Mouse (Mus musculus): ENCODE results near the gene Trim30b. TPM values are rescaled to one million over a fixed set of nuclear protein-coding genes. Genes with fewer than 3 reads are reported as not detected.

Gene Trim30b
- polyA plus RNA-seq (2012; rRNA removed): 0.09 TPM in 1 of 2 replicates, not detected in the other

DNA sequence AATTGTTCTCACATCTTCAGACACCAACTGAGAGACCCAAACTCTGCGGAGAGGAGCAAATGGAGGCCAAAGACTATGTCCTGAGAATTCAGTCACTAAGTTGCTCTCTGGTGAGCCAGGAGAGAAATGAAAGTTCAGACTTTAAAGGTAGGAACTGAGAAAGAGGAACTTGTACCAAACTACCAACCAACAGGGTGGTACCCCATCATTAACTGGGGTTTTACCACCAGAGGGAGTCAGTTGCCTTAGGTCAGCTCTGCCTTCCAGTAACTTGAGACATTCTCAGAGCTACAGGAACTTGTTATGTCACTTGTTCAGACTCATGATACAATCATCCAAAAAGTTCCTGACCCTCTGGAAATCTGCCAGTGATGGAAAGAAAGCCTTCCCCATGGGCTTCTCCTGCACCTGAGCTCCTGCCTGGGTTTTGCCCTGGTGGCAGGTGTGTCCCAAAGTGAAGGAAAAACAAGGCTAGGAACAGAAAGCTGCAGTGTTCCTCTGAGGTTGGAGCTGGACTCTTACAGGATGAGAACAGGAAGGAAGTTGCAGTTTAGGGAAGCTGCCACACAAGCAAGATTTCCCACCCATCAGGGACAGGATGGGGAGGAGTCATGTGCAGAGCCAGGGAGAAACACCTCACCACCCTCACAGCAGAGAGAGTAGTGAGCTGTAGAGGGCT, at the start of gene Trim30b:
Gene Trim30b (minus strand): TSS at position 149 of the 679 bp plus-strand sequence.
- H3K27me3 ChIP-seq (ENCODE audit: control insufficient read depth, insufficient read depth, low read length): no peaks in the 10 kb centered on the region
- WGBS: 74% methylated on average over 1 of the region's 1 CpGs
- H3K4me1 ChIP-seq (ENCODE audit: control insufficient read depth, insufficient read depth, insufficient read length, low read length): no peaks in the 10 kb centered on the region
- H3K4me3 ChIP-seq (ENCODE audit: low read depth, low read length): no peak within 1 kb of the TSS
- 0 out of 2 replicates have a peak within 1 kb of the TSS, but pooled peaks have one; percentile 15 for H3K27ac ChIP-seq (ENCODE audit: insufficient read depth, low read depth, low read length)
- no peaks in the 10 kb centered on the region for H3K36me3 ChIP-seq (ENCODE audit: control insufficient read depth, insufficient read depth, low read length)
- no peak for TF ChIP-seq CTCF (IDR thresholded peaks at IDR 0.05; ENCODE audit: extremely low read depth, insufficient read length, insufficient replicate concordance, low read depth, low read length)

DNA sequence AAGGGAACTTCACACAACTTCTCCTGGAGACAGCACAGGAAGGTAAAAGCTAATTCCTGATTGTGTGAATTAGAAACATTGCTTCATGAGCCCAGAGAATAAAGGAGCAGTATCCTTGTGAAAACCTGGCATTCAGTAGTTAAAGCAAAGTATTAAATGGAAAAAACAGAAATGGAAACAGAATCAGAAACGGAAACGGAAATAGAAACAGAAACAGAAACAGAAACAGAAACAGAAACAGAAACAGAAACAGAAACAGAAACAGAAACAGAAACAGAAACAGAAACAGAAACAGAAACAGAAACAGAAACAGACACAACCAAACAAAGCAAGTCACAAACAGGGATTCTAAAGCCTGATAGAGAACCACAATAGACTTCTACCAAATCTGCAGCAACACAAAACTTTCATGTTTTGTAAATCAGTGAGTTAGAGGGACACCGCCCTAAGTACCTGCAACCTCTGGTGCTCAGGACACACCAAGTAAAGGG, 34.8 kb upstream of the Trim30b start:
- Histone ChIP-seq H3K27me3 (ENCODE audit: control insufficient read depth, insufficient read depth, low read length) (no peaks in the 10 kb centered on the region), H3K4me1 (ENCODE audit: control insufficient read depth, insufficient read depth, insufficient read length, low read length) (no peaks in the 10 kb centered on the region), H3K4me3 (ENCODE audit: low read depth, low read length) (no peak overlapping the region), H3K36me3 (ENCODE audit: control insufficient read depth, insufficient read depth, low read length) (no peaks in the 10 kb centered on the region), H3K27ac (ENCODE audit: insufficient read depth, low read depth, low read length) (no peak overlapping the region)
- WGBS: 93% methylated on average over 3 of the region's 3 CpGs
- TF ChIP-seq CTCF (IDR thresholded peaks at IDR 0.05; ENCODE audit: extremely low read depth, insufficient read length, insufficient replicate concordance, low read depth, low read length) (no peak), POLR2A (IDR thresholded peaks at IDR 0.05; ENCODE audit: low read depth, low read length) (no peak)

DNA sequence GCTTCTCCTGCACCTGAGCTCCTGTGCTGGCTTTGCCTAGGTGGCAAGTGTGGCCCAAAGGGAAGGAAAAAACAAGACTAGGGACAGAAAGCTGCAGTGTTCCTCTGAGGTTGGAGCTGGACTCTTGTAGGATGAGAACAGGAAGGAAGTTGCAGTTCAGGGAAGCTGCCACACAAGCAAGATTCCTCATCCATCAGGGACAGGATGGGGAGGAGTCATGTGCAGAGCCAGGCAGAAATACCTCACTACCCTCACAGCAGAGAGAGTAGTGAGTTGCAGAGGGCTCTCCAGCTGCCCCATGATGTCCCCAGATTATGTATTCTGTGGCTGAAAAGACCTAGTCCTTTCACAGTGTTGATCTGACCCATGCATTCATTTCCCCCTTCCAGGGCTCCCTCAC, 31.5 kb upstream of the Trim30b start:
- H3K27ac ChIP-seq (ENCODE audit: insufficient read depth, low read depth, low read length): no peak overlapping the region

DNA sequence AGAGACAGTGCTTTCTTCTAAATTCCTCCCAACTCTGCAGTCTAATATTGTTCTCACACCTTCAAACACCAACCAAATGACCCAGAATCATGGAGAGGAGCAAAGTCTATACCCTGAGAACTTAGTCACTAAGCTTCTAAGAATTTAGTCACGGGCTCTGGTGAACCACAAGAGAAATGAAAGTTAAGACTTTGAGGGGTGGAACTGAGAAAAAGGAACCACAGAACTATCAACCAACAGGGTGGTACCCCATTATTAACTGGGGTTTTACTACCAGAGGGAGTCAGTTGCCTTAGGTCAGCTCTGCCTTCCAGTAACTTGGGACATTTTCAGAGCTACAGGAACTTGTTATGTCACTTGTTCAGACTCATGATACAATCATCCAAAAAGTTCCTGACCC, 31.0 kb upstream of the Trim30b start, which contains the start of gene Trim30c:
Gene Trim30c (minus strand): TSS at position 140 of the 400 bp plus-strand sequence.
- H3K27me3 ChIP-seq (ENCODE audit: control insufficient read depth, insufficient read depth, low read length): no peaks in the 10 kb centered on the region
- peak within 1 kb of the TSS; percentile 22; the same call in 1 of the 2 replicates for H3K27ac ChIP-seq (ENCODE audit: insufficient read depth, low read depth, low read length)
- H3K4me3 ChIP-seq (ENCODE audit: low read depth, low read length): no peak within 1 kb of the TSS
- no peak for TF ChIP-seq CTCF (IDR thresholded peaks at IDR 0.05; ENCODE audit: extremely low read depth, insufficient read length, insufficient replicate concordance, low read depth, low read length)
- no peak for TF ChIP-seq POLR2A (IDR thresholded peaks at IDR 0.05; ENCODE audit: low read depth, low read length)
- H3K4me1 ChIP-seq (ENCODE audit: control insufficient read depth, insufficient read depth, insufficient read length, low read length): no peaks in the 10 kb centered on the region
- 56% methylated on average over 1 of the region's 1 CpGs for WGBS
- no peaks in the 10 kb centered on the region for H3K36me3 ChIP-seq (ENCODE audit: control insufficient read depth, insufficient read depth, low read length)

More for the DNA sequence above, 31.5 kb upstream of the Trim30b start:
- no peaks in the 10 kb centered on the region for H3K4me1 ChIP-seq (ENCODE audit: control insufficient read depth, insufficient read depth, insufficient read length, low read length)
- no peak overlapping the region for H3K4me3 ChIP-seq (ENCODE audit: low read depth, low read length)
- H3K36me3 ChIP-seq (ENCODE audit: control insufficient read depth, insufficient read depth, low read length): no peaks in the 10 kb centered on the region
- H3K27me3 ChIP-seq (ENCODE audit: control insufficient read depth, insufficient read depth, low read length): no peaks in the 10 kb centered on the region
- TF ChIP-seq CTCF (IDR thresholded peaks at IDR 0.05; ENCODE audit: extremely low read depth, insufficient read length, insufficient replicate concordance, low read depth, low read length): no peak
- no peak for TF ChIP-seq POLR2A (IDR thresholded peaks at IDR 0.05; ENCODE audit: low read depth, low read length)

DNA sequence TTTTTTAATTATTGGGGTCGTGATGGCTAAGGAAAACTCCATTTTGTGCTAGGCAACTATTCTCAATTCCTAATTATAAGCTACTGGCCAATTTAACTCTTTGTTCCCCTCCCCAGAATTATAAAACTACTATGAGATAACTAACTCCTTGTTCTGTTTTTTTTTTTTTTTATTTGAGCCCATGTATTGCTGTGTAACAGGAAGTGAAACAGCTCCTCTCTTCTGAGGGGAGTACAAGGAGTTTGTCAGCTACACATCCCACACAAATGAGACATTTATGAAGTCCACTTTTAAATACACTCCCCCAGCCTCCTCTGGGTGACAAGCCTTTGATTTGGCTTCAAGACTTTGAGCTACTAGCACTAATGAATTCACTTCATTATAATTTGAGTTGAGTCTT, 28.8 kb upstream of the Trim30b start:
- WGBS: 75% methylated on average over 1 of the region's 1 CpGs
- TF ChIP-seq POLR2A (IDR thresholded peaks at IDR 0.05; ENCODE audit: low read depth, low read length) (no peak), CTCF (IDR thresholded peaks at IDR 0.05; ENCODE audit: extremely low read depth, insufficient read length, insufficient replicate concordance, low read depth, low read length) (no peak)
- Histone ChIP-seq H3K36me3 (ENCODE audit: control insufficient read depth, insufficient read depth, low read length) (no peaks in the 10 kb centered on the region), H3K27ac (ENCODE audit: insufficient read depth, low read depth, low read length) (no peak overlapping the region), H3K4me3 (ENCODE audit: low read depth, low read length) (no peak overlapping the region), H3K4me1 (ENCODE audit: control insufficient read depth, insufficient read depth, insufficient read length, low read length) (no peaks in the 10 kb centered on the region), H3K27me3 (ENCODE audit: control insufficient read depth, insufficient read depth, low read length) (no peaks in the 10 kb centered on the region)

DNA sequence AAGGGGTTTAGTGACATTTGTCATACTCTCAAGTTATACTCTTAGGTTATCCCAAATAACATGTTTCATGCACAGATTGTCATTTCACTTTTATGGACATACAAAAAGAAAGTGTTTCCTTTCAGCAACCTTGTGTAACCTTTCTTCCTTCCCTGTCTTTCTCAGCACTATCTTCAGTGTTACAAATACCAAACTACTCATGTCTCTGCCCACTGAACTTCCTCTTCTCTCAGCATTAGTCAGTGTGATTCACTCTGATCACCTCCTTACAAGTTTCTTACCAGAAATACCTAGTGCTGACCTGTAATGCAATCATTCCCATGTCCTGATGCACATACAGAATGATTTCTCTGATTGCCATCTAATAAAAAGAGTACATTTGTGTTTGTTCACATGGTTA, 3.3 kb downstream of the Trim30b start:
- Histone ChIP-seq H3K4me1 (ENCODE audit: control insufficient read depth, insufficient read depth, insufficient read length, low read length) (no peaks in the 10 kb centered on the region), H3K27ac (ENCODE audit: insufficient read depth, low read depth, low read length) (no peak overlapping the region), H3K4me3 (ENCODE audit: low read depth, low read length) (no peak overlapping the region), H3K36me3 (ENCODE audit: control insufficient read depth, insufficient read depth, low read length) (no peaks in the 10 kb centered on the region), H3K27me3 (ENCODE audit: control insufficient read depth, insufficient read depth, low read length) (no peaks in the 10 kb centered on the region)
- TF ChIP-seq POLR2A (IDR thresholded peaks at IDR 0.05; ENCODE audit: low read depth, low read length) (no peak), CTCF (IDR thresholded peaks at IDR 0.05; ENCODE audit: extremely low read depth, insufficient read length, insufficient replicate concordance, low read depth, low read length) (no peak)

DNA sequence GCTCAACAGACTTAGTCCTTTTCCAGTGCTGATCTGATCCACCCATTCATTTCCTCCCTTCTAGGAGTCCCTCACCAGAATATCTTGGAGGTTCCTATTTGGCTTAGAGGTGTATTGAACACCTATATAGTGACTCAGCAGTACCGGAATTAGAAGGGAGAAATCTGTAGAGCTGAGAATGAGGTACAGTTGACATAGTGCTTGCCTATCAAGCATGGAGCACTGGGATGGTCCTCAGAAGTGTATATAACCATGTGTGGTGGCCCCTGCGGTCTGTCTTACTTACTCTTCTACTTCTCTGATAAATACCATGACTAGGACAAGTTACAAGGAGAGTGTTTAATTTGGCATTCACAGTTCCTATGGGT, 16.1 kb downstream of the Trim30b start:
- no peak for TF ChIP-seq CTCF (IDR thresholded peaks at IDR 0.05; ENCODE audit: extremely low read depth, insufficient read length, insufficient replicate concordance, low read depth, low read length)
- no peak for TF ChIP-seq POLR2A (IDR thresholded peaks at IDR 0.05; ENCODE audit: low read depth, low read length)
- no peak overlapping the region for H3K4me3 ChIP-seq (ENCODE audit: low read depth, low read length)
- H3K36me3 ChIP-seq (ENCODE audit: control insufficient read depth, insufficient read depth, low read length): no peaks in the 10 kb centered on the region
- H3K4me1 ChIP-seq (ENCODE audit: control insufficient read depth, insufficient read depth, insufficient read length, low read length): 0 out of 2 replicates have a peak, but pooled peaks cover 3% of the 10 kb centered on the region
- WGBS: 50% methylated on average over 2 of the region's 2 CpGs
- H3K27ac ChIP-seq (ENCODE audit: insufficient read depth, low read depth, low read length): peak overlapping the region; percentile 42
- no peaks in the 10 kb centered on the region for H3K27me3 ChIP-seq (ENCODE audit: control insufficient read depth, insufficient read depth, low read length)

All from small intestine, adult 2 months (tissue).